Mouse (Mus musculus) kidney, adult 2 months (tissue): ENCODE data around the gene Ly6g6e.

Experiments used
- CTCF ChIP-seq: fragments of 200-500 bp; conservative IDR thresholded peaks from 2 replicates; pipeline ENCODE4 v1.5.1; 2011; ENCODE audit warnings: low read depth, mild to moderate bottlenecking, control low read depth, low read length, moderate library complexity, mixed read lengths; ENCODE audit not compliant: insufficient read depth, insufficient read length
- POLR2A ChIP-seq: fragments of 200-500 bp; IDR thresholded peaks from one replicate; pipeline ENCODE4 v1.6.1; 2011; ENCODE audit warnings: low read depth, low read length, control low read depth

GRCm38 (mm10) chr17:35034896-35035295, 41.8 kb upstream of the Ly6g6e start:
- TF ChIP-seq CTCF (no peak), POLR2A (no peak)
